Mouse (Mus musculus) forebrain, embryonic 12.5 days (tissue): ENCODE measurements around the gene Zfand3. TPM values are rescaled to one million over a fixed set of nuclear protein-coding genes. Genes with fewer than 3 reads are reported as not detected.

ENCODE experiments used
- ATAC-seq: fragments of 200-750 bp; cut with Nextera tagmentation; 2 replicates; pipeline ENCODE4 v1.8.0; 2017; ENCODE audit warnings: moderate TSS enrichment; ENCODE audit not compliant: low FRiP score
- H3K27ac ChIP-seq: fragments of 300-500 bp; sonication (generic); 2 replicates; pipeline ENCODE4 v1.5.1; 2016; ENCODE audit warnings: mild to moderate bottlenecking
- H3K27me3 ChIP-seq: fragments of 300-500 bp; sonication (generic); 2 replicates; pipeline ENCODE4 v1.6.1; 2016; ENCODE audit warnings: mild to moderate bottlenecking
- H3K36me3 ChIP-seq: fragments of 300-500 bp; sonication (generic); replicated peaks from 2 replicates; pipeline ENCODE4 v1.6.1; 2016; ENCODE audit warnings: mild to moderate bottlenecking
- H3K4me1 ChIP-seq: fragments of 300-500 bp; sonication (generic); 2 replicates; pipeline ENCODE4 v1.6.1; 2016
- H3K4me2 ChIP-seq: fragments of 300-500 bp; sonication (generic); 2 replicates; pipeline ENCODE4 v1.6.1; 2016; ENCODE audit warnings: mild to moderate bottlenecking, moderate library complexity
- H3K4me3 ChIP-seq: fragments of 300-500 bp; sonication (generic); replicated peaks from 2 replicates; pipeline ENCODE4 v1.5.1; 2016; ENCODE audit warnings: mild to moderate bottlenecking
- H3K9ac ChIP-seq: fragments of 300-500 bp; sonication (generic); 2 replicates; pipeline ENCODE4 v1.6.1; 2016; ENCODE audit warnings: mild to moderate bottlenecking
- H3K9me3 ChIP-seq: fragments of 300-500 bp; sonication (generic); 2 replicates; pipeline ENCODE4 v1.6.1; 2016
- WGBS: fragments of 180-500 bp; shearing (Covaris S2); methylation state at CpG from one replicate; pipeline ENCODE4 v1.1.7; 2016; 5-methylcytosine and 5-hydroxymethylcytosine counted together
- polyA plus RNA-seq: library from polyadenylated mRNA; unstranded; fragments of >200 nt; fragmentation: Nextera tagmentation; extraction: Ambion mirVana; gene quantifications from 2 replicates; pipeline ENCODE4 v1.2.1, GENCODE M21; 2016

The Zfand3 gene
- polyA plus RNA-seq, 1 experiment from 2014 or later, result 77.3 TPM

GRCm38 (mm10) chr17:30230428-30230827 is 225.9 kb downstream of the Zfand3 start:
- 89% methylated on average over 4 of the region's 4 CpGs for WGBS
- Histone ChIP-seq H3K27ac (no peak overlapping the region), H3K9me3 (no peaks in the 10 kb centered on the region), H3K4me3 (no peak overlapping the region), H3K4me2 (no peak overlapping the region), H3K36me3 (no peaks in the 10 kb centered on the region), H3K9ac (no peak overlapping the region), H3K27me3 (no peaks in the 10 kb centered on the region), H3K4me1 (peaks cover 33% of the 10 kb centered on the region)
- no peak for ATAC-seq

DNA sequence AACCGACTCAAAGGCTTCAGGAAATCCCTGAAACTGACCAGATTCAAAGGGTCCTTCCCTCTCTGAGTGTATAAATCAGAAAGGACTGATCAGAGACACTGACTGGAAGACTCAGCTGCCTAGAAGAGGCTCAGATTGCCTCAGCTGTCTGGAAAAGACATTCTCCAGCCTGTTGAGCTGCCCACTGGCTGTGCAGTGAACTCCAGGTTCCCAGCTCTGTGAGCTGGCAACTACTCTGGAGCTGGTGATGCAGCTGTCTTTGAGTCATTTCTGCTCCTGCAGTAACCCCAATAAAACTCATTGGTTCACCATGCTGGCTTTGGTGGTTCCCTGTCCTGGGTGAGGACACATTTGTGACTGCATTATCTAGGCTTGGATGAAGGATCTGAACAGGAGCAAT is 226.9 kb downstream of the Zfand3 start:
- H3K36me3 ChIP-seq, result no peaks in the 10 kb centered on the region
- no peaks in the 10 kb centered on the region for H3K9me3 ChIP-seq
- H3K4me1 ChIP-seq, result peaks cover 30% of the 10 kb centered on the region; the same call in 1 of the 2 replicates
- no peak for ATAC-seq
- H3K9ac ChIP-seq, result no peak overlapping the region
- WGBS, result 93% methylated on average over 1 of the region's 1 CpGs
- H3K27me3 ChIP-seq, result no peaks in the 10 kb centered on the region
- no peak overlapping the region for H3K27ac ChIP-seq
- H3K4me3 ChIP-seq, result no peak overlapping the region
- H3K4me2 ChIP-seq, result no peak overlapping the region

- peaks cover 30% of the 10 kb centered on the region; the same call in 1 of the 2 replicates for H3K4me1 ChIP-seq
- no peak overlapping the region for H3K4me2 ChIP-seq
- H3K27ac ChIP-seq, result no peak overlapping the region
- 47% methylated on average over 4 of the region's 4 CpGs for WGBS
- no peak overlapping the region for H3K9ac ChIP-seq
- ATAC-seq, result no peak
- no peaks in the 10 kb centered on the region for H3K9me3 ChIP-seq
- no peaks in the 10 kb centered on the region for H3K27me3 ChIP-seq
- no peak overlapping the region for H3K4me3 ChIP-seq
- H3K36me3 ChIP-seq, result no peaks in the 10 kb centered on the region
These were observed 228.2 kb downstream of the Zfand3 start for GRCm38 (mm10) chr17:30232698-30233097.

DNA sequence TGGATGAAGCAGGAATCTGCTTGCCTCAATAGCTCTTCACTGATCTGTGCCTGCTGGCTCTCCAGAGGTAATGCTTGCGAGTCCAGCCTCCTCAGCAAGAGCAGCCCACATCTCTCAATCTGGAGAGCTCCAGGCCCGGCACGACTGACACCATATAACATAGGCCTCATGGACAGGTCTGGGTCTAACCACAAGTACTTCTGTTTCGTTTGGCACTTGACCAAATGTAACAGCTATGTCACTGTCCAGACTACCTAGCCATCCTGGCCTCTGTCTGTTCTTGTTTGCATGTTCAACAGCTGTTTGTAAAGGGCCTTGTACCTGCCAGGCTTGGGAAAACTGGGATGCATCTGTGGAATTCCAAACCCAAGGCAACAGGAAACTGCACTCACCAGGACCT is 230.8 kb downstream of the Zfand3 start:
- Histone ChIP-seq H3K36me3 (no peaks in the 10 kb centered on the region), H3K9ac (no peak overlapping the region), H3K4me1 (peaks cover 19% of the 10 kb centered on the region), H3K9me3 (no peaks in the 10 kb centered on the region), H3K4me2 (no peak overlapping the region), H3K4me3 (no peak overlapping the region), H3K27ac (no peak overlapping the region), H3K27me3 (no peaks in the 10 kb centered on the region)
- 76% methylated on average over 4 of the region's 4 CpGs for whole genome bisulfite sequencing
- no peak for ATAC-seq

GRCm38 (mm10) chr17:30236611-30237010 is 232.1 kb downstream of the Zfand3 start:
- H3K27me3 ChIP-seq, result no peaks in the 10 kb centered on the region
- no peaks in the 10 kb centered on the region for H3K36me3 ChIP-seq
- H3K4me2 ChIP-seq, result no peak overlapping the region
- no peak for ATAC-seq
- no peaks in the 10 kb centered on the region for H3K9me3 ChIP-seq
- no peak overlapping the region for H3K9ac ChIP-seq
- H3K27ac ChIP-seq, result 0 out of 2 replicates have a peak overlapping the region, but pooled peaks have one; percentile 22
- H3K4me1 ChIP-seq, result peaks cover 28% of the 10 kb centered on the region
- H3K4me3 ChIP-seq, result no peak overlapping the region
- WGBS, result 62% methylated on average over 6 of the region's 6 CpGs

GRCm38 (mm10) chr17:30237600-30237999 is 233.1 kb downstream of the Zfand3 start:
- no peak overlapping the region for H3K9ac ChIP-seq
- ATAC-seq, result no peak
- H3K36me3 ChIP-seq, result no peaks in the 10 kb centered on the region
- 92% methylated on average over 7 of the region's 7 CpGs for WGBS
- H3K4me3 ChIP-seq, result no peak overlapping the region
- no peaks in the 10 kb centered on the region for H3K27me3 ChIP-seq
- no peaks in the 10 kb centered on the region for H3K9me3 ChIP-seq
- no peak overlapping the region for H3K4me2 ChIP-seq
- peaks cover 35% of the 10 kb centered on the region for H3K4me1 ChIP-seq
- H3K27ac ChIP-seq, result no peak overlapping the region

DNA sequence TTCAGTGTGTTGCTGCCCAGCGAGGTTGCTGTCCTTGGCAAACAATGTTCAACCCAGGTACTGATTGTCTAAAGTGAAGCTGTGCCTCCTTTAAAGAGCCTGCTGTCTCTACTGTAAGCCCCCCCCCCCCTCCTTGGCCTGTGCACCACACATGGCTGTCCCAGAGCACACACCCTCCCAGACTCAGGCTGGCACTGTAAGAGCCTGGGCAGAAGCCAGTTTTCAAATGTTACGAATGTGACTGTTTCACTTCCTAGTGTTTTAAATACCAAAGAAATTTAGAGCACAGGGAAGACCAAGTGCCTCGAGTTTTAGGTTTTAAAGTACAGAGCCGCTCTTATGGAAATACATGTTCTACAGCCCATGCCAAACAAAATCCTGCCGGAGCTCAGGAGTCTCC is 234.9 kb downstream of the Zfand3 start:
- WGBS, result 87% methylated on average over 5 of the region's 5 CpGs
- H3K4me1 ChIP-seq, result peaks cover 38% of the 10 kb centered on the region
- H3K27me3 ChIP-seq, result no peaks in the 10 kb centered on the region
- no peak overlapping the region for H3K27ac ChIP-seq
- H3K9me3 ChIP-seq, result no peaks in the 10 kb centered on the region
- no peak for ATAC-seq
- H3K9ac ChIP-seq, result no peak overlapping the region
- no peak overlapping the region for H3K4me2 ChIP-seq
- no peak overlapping the region for H3K4me3 ChIP-seq
- no peaks in the 10 kb centered on the region for H3K36me3 ChIP-seq

GRCm38 (mm10) chr17:30240659-30241058 is 236.1 kb downstream of the Zfand3 start:
- H3K9me3 ChIP-seq, result no peaks in the 10 kb centered on the region
- no peaks in the 10 kb centered on the region for H3K36me3 ChIP-seq
- 86% methylated on average over 4 of the region's 4 CpGs for WGBS
- no peak overlapping the region for H3K9ac ChIP-seq
- no peak overlapping the region for H3K27ac ChIP-seq
- no peak for ATAC-seq
- H3K27me3 ChIP-seq, result no peaks in the 10 kb centered on the region
- no peak overlapping the region for H3K4me2 ChIP-seq
- H3K4me3 ChIP-seq, result no peak overlapping the region
- peaks cover 49% of the 10 kb centered on the region for H3K4me1 ChIP-seq

GRCm38 (mm10) chr17:30241061-30241460 is 236.5 kb downstream of the Zfand3 start:
- Histone ChIP-seq H3K4me1 (peaks cover 50% of the 10 kb centered on the region), H3K9me3 (no peaks in the 10 kb centered on the region), H3K36me3 (no peaks in the 10 kb centered on the region), H3K27me3 (no peaks in the 10 kb centered on the region), H3K4me2 (no peak overlapping the region), H3K4me3 (no peak overlapping the region), H3K9ac (no peak overlapping the region), H3K27ac (no peak overlapping the region)
- no peak for ATAC-seq
- 81% methylated on average over 6 of the region's 6 CpGs for WGBS

DNA sequence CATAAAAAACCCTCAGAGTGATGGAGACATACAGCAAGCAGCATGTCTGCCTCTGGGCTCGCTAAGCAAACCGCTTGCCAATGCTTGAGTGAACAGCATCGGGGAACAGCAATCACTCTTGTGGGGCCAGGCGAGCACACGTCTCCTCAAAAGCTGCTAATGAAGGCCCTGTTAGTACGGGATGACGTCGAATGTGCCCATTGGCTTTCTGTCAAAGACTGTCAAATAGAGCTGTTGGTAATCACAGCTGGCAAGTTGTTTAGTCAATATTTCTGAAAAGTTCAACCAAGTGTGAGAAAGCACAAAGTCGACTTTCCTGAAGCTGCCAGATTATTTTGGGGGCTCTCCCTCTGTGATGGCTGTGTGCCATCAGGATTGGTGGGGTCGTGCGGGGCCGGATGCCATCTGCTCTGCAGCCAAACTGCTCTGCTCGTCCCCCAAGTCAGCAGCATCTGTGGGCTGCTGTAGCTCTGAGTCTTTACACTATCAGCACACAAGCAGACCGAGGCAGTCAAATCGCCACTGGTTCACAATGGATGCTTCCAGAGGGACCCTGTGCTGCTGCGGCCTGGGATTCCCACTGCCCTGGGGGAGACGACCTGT is 237.3 kb downstream of the Zfand3 start:
- H3K4me3 ChIP-seq, result no peak overlapping the region
- H3K4me2 ChIP-seq, result no peak overlapping the region
- H3K27me3 ChIP-seq, result no peaks in the 10 kb centered on the region
- H3K9ac ChIP-seq, result no peak overlapping the region
- no peaks in the 10 kb centered on the region for H3K9me3 ChIP-seq
- peaks cover 48% of the 10 kb centered on the region for H3K4me1 ChIP-seq
- no peaks in the 10 kb centered on the region for H3K36me3 ChIP-seq
- ATAC-seq, result peak; percentile 33; the same call in 1 of the 2 replicates
- 57% methylated on average over 17 of the region's 17 CpGs for WGBS
- no peak overlapping the region for H3K27ac ChIP-seq

GRCm38 (mm10) chr17:30242647-30243046 is 238.1 kb downstream of the Zfand3 start:
- 96% methylated on average over 4 of the region's 4 CpGs for WGBS
- ATAC-seq, result no peak
- no peak overlapping the region for H3K27ac ChIP-seq

GRCm38 (mm10) chr17:30243540-30243939 is 239.0 kb downstream of the Zfand3 start:
- Histone ChIP-seq H3K9me3 (no peaks in the 10 kb centered on the region), H3K4me3 (no peak overlapping the region), H3K4me2 (no peak overlapping the region), H3K36me3 (no peaks in the 10 kb centered on the region), H3K9ac (no peak overlapping the region), H3K27me3 (no peaks in the 10 kb centered on the region), H3K27ac (no peak overlapping the region), H3K4me1 (peaks cover 55% of the 10 kb centered on the region)
- WGBS, result 89% methylated on average over 7 of the region's 7 CpGs
- no peak for ATAC-seq

More at GRCm38 (mm10) chr17:30242647-30243046, 238.1 kb downstream of the Zfand3 start:
- Histone ChIP-seq H3K4me1 (peaks cover 55% of the 10 kb centered on the region), H3K27me3 (no peaks in the 10 kb centered on the region), H3K4me2 (no peak overlapping the region), H3K9ac (no peak overlapping the region), H3K9me3 (no peaks in the 10 kb centered on the region), H3K36me3 (no peaks in the 10 kb centered on the region), H3K4me3 (no peak overlapping the region)

DNA sequence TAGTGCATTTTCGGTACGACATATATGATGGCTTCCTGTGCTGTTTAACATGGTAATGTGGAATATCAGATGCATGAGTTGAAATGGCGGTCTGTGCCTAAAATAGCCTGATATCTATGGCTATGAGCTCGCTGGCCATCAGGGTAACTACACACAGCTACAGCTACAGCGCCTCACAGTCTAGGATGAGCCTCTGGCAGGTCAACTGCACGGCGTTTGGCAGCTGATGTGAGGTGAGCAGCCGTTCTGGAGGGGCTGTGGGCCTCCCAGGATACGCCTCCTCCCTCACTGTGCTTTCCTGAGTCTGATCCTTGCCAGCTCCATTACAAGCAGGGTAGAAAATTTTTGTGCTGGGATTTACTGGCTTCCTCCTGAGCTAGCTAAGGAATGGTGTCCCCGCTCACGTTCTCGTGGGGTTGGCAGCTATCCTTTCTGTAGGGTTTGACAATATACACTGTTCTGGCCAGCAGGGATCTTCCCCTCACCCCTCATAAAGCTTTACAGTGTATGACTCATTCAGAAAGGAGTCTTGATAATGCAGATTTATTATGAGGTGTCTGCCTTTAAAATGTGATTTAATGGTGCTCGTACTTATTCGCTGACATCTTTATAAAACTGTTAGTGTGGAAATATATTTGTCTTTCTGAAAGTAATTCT is 240.2 kb downstream of the Zfand3 start:
- Histone ChIP-seq H3K4me1 (peaks cover 55% of the 10 kb centered on the region), H3K4me2 (no peak overlapping the region), H3K4me3 (no peak overlapping the region), H3K9me3 (no peaks in the 10 kb centered on the region), H3K27ac (0 out of 2 replicates have a peak overlapping the region, but pooled peaks have one; percentile 2), H3K36me3 (no peaks in the 10 kb centered on the region), H3K9ac (no peak overlapping the region), H3K27me3 (no peaks in the 10 kb centered on the region)
- no peak for ATAC-seq
- WGBS, result 75% methylated on average over 14 of the region's 14 CpGs
